Mouse (Mus musculus) neural tube, embryonic 11.5 days (tissue): ENCODE results near the gene Gpr15. TPM values are rescaled to one million over a fixed set of nuclear protein-coding genes. Genes with fewer than 3 reads are reported as not detected.

Experiments
- ATAC-seq: fragments of 200-750 bp; cut with Nextera tagmentation; 2 replicates; pipeline ENCODE4 v1.8.0; 2017; ENCODE audit warnings: moderate number of reproducible peaks, mild to moderate bottlenecking, moderate TSS enrichment, moderate library complexity; ENCODE audit not compliant: insufficient read depth, low FRiP score, low TSS enrichment
- DNase-seq: peaks from one replicate; pipeline ENCODE4 v3.0.0-alpha.2; 2015; ENCODE audit warnings: low spot score
- H3K27ac ChIP-seq: fragments of 300-500 bp; sonication (generic); 2 replicates; pipeline ENCODE4 v1.5.1; 2014; ENCODE audit warnings: low read depth, mild to moderate bottlenecking, low read length
- H3K27me3 ChIP-seq: fragments of 300-500 bp; sonication (generic); 2 replicates; pipeline ENCODE4 v1.6.1; 2014; ENCODE audit warnings: mild to moderate bottlenecking, low read length, mixed read lengths; ENCODE audit not compliant: control insufficient read depth, insufficient read depth
- H3K36me3 ChIP-seq: fragments of 300-500 bp; sonication (generic); 2 replicates; pipeline ENCODE4 v1.6.1; 2014; ENCODE audit warnings: mild to moderate bottlenecking, low read length, moderate library complexity, mixed read lengths; ENCODE audit not compliant: control insufficient read depth, insufficient read depth
- H3K4me1 ChIP-seq: fragments of 300-500 bp; sonication (generic); 2 replicates; pipeline ENCODE4 v1.6.1; 2014; ENCODE audit warnings: low read length, mixed read lengths; ENCODE audit not compliant: control insufficient read depth, insufficient read depth
- H3K4me2 ChIP-seq: fragments of 300-500 bp; sonication (generic); 2 replicates; pipeline ENCODE4 v1.6.1; 2014; ENCODE audit warnings: low read depth, mild to moderate bottlenecking, moderate library complexity
- H3K4me3 ChIP-seq: fragments of 300-500 bp; sonication (generic); 2 replicates; pipeline ENCODE4 v1.5.1; 2014; ENCODE audit warnings: low read depth, low read length
- H3K9ac ChIP-seq: fragments of 300-500 bp; sonication (generic); 2 replicates; pipeline ENCODE4 v1.6.1; 2014; ENCODE audit warnings: mild to moderate bottlenecking, low read length
- H3K9me3 ChIP-seq: fragments of 300-500 bp; sonication (generic); 2 replicates; pipeline ENCODE4 v1.6.1; 2016; ENCODE audit warnings: low read length; ENCODE audit not compliant: control insufficient read depth
- WGBS: fragments of 180-500 bp; shearing (Covaris S2); extraction: QIAGEN DNeasy Blood & Tissue Kit; methylation state at CpG from one replicate; pipeline ENCODE4 v1.1.7; 2014; 5-methylcytosine and 5-hydroxymethylcytosine counted together
- polyA plus RNA-seq: library from polyadenylated mRNA; unstranded; fragments of >200 nt; fragmentation: Nextera tagmentation; extraction: Ambion mirVana; gene quantifications from 2 replicates; pipeline ENCODE4 v1.2.1, GENCODE M21; 2014

Gene Gpr15
- polyA plus RNA-seq, 1 experiment from 2014 or later: not detected

DNA sequence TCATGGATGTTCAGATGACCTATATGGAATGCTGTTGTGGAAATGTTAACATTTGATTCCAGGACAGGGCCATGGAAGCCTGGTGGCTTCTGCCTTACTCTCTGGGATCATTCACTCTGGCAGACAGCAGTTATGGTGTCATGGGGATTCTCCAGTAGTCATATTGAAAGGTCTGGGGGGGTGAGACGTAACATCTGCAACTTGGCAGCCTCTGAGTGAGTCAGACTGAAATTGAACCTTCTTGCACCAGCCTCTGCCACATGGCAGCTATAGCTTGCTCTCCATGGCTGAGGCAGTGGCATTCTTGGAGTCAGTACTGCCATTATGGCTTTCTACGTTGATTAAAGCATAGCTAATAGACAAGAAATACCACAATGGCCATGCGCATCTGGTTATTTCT, 22.1 kb downstream of the Gpr15 start:
- DNase-seq: no peak
- Histone ChIP-seq H3K36me3 (no peaks in the 10 kb centered on the region), H3K4me1 (no peaks in the 10 kb centered on the region), H3K4me3 (no peak overlapping the region), H3K27me3 (no peaks in the 10 kb centered on the region), H3K4me2 (no peak overlapping the region), H3K9ac (no peak overlapping the region), H3K27ac (no peak overlapping the region), H3K9me3 (no peaks in the 10 kb centered on the region)
- ATAC-seq: no peak
- WGBS: 94% methylated on average over 3 of the region's 3 CpGs

DNA sequence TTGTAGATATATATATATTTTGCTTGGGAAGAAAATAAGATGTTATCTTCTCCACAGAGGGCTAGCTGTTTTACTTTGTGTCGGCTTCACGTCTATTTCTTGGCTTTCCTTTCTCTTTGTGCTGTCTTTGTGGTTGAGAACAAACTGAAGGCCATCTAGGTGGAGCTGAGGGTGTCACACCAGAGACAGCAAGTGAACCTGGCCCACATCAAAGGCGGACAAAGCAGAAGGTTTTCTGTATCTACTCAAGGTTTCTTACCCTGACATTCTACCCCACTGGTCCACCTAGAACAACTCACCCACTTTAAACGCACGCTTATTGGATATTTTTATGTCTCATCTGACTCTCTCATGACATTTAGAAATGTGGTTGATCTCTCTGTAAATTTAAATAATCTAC, 24.8 kb downstream of the Gpr15 start:
- DNase-seq: no peak
- no peak overlapping the region for H3K4me3 ChIP-seq
- H3K4me1 ChIP-seq: no peaks in the 10 kb centered on the region
- H3K27me3 ChIP-seq: no peaks in the 10 kb centered on the region
- H3K36me3 ChIP-seq: no peaks in the 10 kb centered on the region
- no peak overlapping the region for H3K9ac ChIP-seq
- WGBS: 93% methylated on average over 5 of the region's 5 CpGs
- H3K27ac ChIP-seq: no peak overlapping the region
- no peak for ATAC-seq
- H3K9me3 ChIP-seq: no peaks in the 10 kb centered on the region
- H3K4me2 ChIP-seq: no peak overlapping the region

DNA sequence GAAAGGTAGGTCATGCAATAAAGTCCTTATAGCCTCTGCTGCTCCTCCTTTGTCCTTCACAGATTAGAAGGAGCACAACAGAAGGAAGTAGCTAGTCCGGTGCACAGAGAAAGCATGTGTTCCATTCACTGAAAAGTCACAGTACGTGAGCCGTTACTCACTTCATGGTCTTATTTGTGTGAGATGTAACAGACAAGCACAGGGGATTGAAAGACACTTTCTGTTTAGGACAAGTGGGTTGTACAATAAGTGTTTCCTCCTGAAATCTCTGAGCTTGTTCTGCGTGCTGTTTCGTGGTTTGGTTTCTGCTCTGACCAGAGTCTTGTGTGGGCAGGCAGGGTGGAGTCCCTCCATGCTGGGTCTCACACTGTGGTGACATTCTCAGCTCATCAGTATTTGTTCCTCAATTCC, 28.5 kb downstream of the Gpr15 start:
- Histone ChIP-seq H3K4me2 (no peak overlapping the region), H3K27me3 (no peaks in the 10 kb centered on the region), H3K4me1 (no peaks in the 10 kb centered on the region), H3K27ac (no peak overlapping the region), H3K36me3 (no peaks in the 10 kb centered on the region), H3K9me3 (no peaks in the 10 kb centered on the region), H3K4me3 (no peak overlapping the region), H3K9ac (no peak overlapping the region)
- 94% methylated on average over 5 of the region's 5 CpGs for WGBS
- ATAC-seq (no peak), DNase-seq (no peak)

DNA sequence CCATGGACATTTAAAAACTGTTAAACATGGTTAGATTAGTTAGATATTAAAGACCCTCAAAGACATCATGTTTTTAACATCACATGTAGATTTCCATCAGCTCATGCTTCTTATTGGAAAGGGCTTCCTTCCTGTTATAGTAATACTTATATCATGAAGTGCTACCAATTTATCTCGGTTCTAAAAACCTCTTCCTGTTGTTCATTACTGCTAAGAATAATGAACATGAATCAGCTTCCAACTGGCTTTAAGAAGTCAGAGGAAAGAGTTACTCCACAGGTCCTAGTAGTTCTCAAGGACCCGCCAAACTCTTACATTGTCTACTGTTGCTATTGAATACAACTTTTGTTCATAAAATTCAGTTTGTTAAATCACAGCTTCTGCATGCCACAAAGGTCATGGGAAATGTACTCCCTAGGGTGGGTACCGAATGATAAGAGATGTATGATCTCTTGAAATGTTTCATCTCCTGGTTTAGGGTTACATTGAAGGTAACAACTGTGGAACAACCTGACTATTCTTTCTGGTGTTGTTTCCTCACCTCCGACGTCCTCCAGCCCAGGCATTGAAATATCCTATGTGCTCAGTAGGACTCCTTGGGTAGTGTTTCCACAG, 29.2 kb downstream of the Gpr15 start:
- ATAC-seq: no peak
- Histone ChIP-seq H3K27ac (no peak overlapping the region), H3K9ac (no peak overlapping the region), H3K4me1 (no peaks in the 10 kb centered on the region), H3K4me2 (no peak overlapping the region), H3K27me3 (no peaks in the 10 kb centered on the region), H3K4me3 (no peak overlapping the region), H3K36me3 (no peaks in the 10 kb centered on the region), H3K9me3 (no peaks in the 10 kb centered on the region)
- DNase-seq: no peak
- 84% methylated on average over 5 of the region's 5 CpGs for WGBS

DNA sequence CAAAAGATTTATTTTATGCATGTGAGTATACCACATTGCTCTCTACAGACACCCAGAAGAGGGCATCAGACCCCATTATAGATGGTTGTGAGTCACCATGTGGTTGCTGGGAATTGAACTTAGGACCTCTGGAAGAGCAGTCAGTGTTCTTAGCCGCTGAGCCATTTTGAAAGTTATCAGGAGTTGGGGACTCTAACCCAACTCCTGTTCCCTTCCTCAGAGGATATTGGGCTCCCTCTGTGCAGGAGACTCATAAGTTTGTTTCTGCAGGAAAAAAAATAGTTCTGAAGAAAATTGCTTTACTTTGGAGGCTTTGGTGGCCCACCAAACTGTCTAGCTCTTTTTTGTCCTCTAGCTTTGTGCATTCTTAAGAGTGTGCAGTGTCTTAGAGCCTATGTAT, 30.3 kb downstream of the Gpr15 start:
- no peak overlapping the region for H3K4me2 ChIP-seq
- H3K9ac ChIP-seq: no peak overlapping the region
- no peaks in the 10 kb centered on the region for H3K27me3 ChIP-seq
- WGBS: 86% methylated on average over 1 of the region's 1 CpGs
- no peaks in the 10 kb centered on the region for H3K4me1 ChIP-seq
- no peak overlapping the region for H3K4me3 ChIP-seq
- H3K36me3 ChIP-seq: no peaks in the 10 kb centered on the region
- no peak overlapping the region for H3K27ac ChIP-seq
- ATAC-seq: no peak
- no peak for DNase-seq
- no peaks in the 10 kb centered on the region for H3K9me3 ChIP-seq

DNA sequence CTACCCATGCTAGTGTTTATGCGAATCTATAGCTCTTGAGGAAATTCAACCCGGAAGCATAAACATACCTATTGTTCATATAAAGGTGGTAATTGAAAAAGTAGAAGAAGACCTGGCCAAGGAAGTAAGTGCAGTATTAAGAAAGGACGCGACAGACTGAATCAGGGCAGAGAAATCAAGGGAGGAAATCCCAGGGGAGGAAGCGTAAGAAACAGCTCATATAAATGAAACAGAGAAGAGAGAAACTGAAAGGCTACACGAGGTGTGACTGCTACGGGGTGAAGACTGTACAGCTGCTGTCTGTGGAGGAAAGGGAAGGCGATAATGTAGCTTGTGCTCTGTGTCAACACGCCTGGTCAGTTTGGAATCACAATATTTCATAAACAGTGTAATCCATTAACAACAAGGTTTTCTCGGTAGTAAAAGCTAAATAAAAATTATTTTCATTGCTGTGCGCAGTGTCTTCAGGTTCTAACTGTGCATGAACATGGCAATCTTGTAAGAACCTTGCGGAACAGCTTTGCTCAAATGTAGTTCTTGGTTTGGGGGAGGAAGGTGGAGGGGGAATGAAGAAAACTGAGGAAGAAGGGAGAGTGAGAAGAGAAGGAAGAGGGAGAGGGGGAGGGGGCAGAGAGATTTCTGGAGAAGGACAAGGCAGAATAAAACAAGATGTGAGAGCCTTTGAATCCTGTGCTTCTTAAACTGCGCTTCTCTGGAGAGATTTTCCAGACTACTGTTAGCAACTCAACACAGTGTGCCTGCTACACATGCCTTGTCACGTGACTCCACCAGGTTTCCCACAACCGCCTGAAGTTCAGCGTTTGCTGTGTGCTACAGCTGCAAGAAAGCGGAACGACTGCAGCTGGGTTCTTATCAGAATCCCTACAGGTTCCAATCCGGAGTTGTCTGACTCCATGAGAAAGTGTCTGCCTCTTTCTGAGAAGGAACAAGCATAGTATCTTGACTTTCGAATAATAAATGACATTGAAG, 33.0 kb downstream of the Gpr15 start:
- Histone ChIP-seq H3K4me2 (no peak overlapping the region), H3K4me1 (no peaks in the 10 kb centered on the region), H3K27ac (no peak overlapping the region), H3K27me3 (no peaks in the 10 kb centered on the region), H3K36me3 (no peaks in the 10 kb centered on the region), H3K9me3 (no peaks in the 10 kb centered on the region), H3K4me3 (no peak overlapping the region), H3K9ac (no peak overlapping the region)
- ATAC-seq (no peak), DNase-seq (no peak)
- 83% methylated on average over 20 of the region's 20 CpGs for WGBS

DNA sequence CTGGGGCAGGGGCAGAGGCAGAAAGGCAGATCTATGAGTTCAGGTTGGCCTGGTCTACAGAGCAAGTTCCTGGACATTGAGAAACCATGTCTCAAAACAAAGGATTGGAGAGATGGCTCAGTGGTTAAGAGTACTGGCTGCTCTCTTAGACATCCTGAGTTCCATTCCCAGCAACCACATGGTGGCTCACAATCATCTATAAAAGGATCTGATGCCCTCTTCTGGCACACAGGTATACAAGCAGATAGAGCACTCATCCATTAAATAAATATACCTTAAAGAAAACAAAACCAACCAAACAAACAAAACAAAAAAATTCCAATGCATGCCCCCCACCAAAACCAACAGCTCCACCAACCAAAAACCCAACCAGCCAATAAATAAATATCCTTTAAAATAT, 34.3 kb downstream of the Gpr15 start:
- DNase-seq: no peak
- no peaks in the 10 kb centered on the region for H3K36me3 ChIP-seq
- H3K9me3 ChIP-seq: no peaks in the 10 kb centered on the region
- no peak overlapping the region for H3K4me3 ChIP-seq
- no peaks in the 10 kb centered on the region for H3K4me1 ChIP-seq
- no peak overlapping the region for H3K27ac ChIP-seq
- H3K9ac ChIP-seq: no peak overlapping the region
- no peak for ATAC-seq
- H3K27me3 ChIP-seq: no peaks in the 10 kb centered on the region
- H3K4me2 ChIP-seq: no peak overlapping the region

DNA sequence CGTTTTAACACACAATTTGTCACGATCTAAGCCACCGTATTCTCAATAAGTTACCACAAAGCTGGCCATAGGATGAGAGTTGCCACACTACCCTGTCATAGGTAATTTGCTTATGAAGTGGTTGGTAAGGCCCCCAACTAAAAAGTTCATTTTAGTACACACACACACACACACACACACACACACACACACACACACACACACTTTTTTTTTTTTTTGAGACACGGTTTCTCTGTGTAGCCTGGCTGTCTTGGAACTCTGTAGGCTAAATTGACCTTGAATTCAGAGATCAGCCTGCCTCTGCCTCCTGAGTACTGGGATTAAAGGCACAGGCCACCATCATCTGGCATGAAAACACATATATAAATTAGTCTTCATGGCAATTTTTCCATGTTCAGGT, 35.0 kb downstream of the Gpr15 start:
- Histone ChIP-seq H3K36me3 (no peaks in the 10 kb centered on the region), H3K4me3 (no peak overlapping the region), H3K27ac (no peak overlapping the region), H3K9ac (no peak overlapping the region), H3K9me3 (no peaks in the 10 kb centered on the region), H3K4me1 (no peaks in the 10 kb centered on the region), H3K27me3 (no peaks in the 10 kb centered on the region), H3K4me2 (no peak overlapping the region)
- 92% methylated on average over 4 of the region's 4 CpGs for WGBS
- no peak for DNase-seq
- no peak for ATAC-seq

DNA sequence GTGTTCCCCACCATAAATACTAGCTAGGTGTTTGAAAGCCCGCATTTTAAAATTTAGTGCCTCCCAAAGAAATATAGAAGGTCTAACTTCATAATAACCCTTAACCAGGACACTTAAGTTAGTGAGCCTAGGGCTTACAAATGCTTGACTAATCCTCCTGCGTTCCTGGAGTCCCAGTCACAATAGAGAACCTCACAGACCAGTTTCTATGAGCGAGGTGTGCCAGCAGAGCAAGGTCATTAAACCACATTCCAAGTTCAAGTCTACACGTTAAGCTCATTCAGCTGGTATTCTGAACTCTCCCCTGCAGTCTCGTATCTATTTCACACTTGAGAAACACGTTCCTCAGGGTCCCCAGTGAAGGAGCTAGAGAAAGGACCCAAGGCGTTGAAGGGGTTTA, 36.0 kb downstream of the Gpr15 start:
- WGBS: 88% methylated on average over 7 of the region's 7 CpGs
- Histone ChIP-seq H3K4me3 (no peak overlapping the region), H3K27me3 (no peaks in the 10 kb centered on the region), H3K9ac (no peak overlapping the region), H3K9me3 (no peaks in the 10 kb centered on the region), H3K4me2 (no peak overlapping the region), H3K4me1 (no peaks in the 10 kb centered on the region), H3K36me3 (no peaks in the 10 kb centered on the region), H3K27ac (no peak overlapping the region)
- ATAC-seq: no peak
- DNase-seq: no peak
